Mouse (Mus musculus): ENCODE measurements around the gene Rpl11. TPM values are rescaled to one million over a fixed set of nuclear protein-coding genes. Genes with fewer than 3 reads are reported as not detected.
A peak's percentile ranks its signal among the peaks of the same experiment; 100 is the strongest.

The Rpl11 gene
- polyA plus RNA-seq, 1 experiment = 224 TPM

DNA sequence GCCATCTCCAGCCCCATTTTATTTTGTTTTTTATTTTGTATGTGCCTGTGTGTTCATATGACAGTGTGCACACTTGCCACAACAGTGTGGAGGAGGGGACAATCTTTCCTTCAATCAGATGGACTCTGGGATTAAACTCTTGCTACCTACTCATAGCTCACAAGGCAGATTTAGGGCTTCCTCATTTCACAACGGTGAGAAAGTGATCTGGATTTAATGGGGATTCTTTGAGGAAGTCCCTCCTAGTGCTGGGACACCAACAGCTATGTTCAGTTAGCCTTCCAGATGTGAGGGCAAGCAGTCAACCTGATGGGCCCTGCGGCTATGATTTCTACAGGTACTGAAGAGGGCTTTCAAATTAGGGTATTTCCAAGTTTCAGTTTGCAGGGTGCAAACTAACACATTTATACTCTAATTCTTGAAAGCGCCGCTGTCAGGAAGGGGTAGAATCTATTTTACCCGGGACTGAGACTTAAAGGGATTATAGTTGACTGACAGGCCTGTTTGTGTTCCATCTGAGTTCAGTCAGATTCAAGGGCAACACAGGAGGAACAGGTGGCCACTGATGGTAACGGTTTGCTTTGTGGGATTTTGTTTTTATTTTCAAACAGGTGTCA is 9.3 kb downstream of the Rpl11 start:
- H3K27me3 ChIP-seq (ENCODE audit: control insufficient read depth, insufficient read depth, low read length) = no peaks in the 10 kb centered on the region
- H3K27ac ChIP-seq (ENCODE audit: insufficient read depth, low read depth, low read length) = no peak overlapping the region
- no peaks in the 10 kb centered on the region for H3K4me1 ChIP-seq (ENCODE audit: control insufficient read depth, insufficient read depth, insufficient read length, low read length)
- no peak overlapping the region for H3K4me3 ChIP-seq (ENCODE audit: low read depth, low read length)
- no peak for TF ChIP-seq POLR2A (IDR thresholded peaks at IDR 0.05; ENCODE audit: low read depth, low read length)
- no peak for TF ChIP-seq CTCF (IDR thresholded peaks at IDR 0.05; ENCODE audit: extremely low read depth, insufficient read length, insufficient replicate concordance, low read depth, low read length)
- WGBS = 76% methylated on average over 6 of the region's 6 CpGs
- H3K36me3 ChIP-seq (ENCODE audit: control insufficient read depth, insufficient read depth, low read length) = peaks cover 14% of the 10 kb centered on the region

DNA sequence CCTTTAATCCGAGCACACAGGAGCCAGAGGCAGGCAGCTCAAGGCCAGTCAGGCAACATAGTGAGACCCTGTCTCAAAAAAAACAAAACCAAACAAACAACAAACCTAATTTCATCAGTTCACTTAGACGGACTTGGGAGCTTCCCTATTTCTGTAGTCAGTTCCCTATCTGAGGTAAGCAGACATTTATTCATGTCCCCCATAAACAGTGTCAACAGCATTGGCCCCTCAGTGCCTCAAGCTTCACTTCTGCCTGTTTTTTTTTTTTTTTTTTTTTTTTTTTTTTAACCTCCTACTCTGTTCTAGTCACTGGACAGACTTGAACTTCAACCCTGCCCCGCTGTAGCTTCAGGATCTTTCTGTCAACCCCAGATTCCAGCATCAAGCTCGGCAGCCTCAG is 18.1 kb downstream of the Rpl11 start:
- TF ChIP-seq CTCF (IDR thresholded peaks at IDR 0.05; ENCODE audit: extremely low read depth, insufficient read length, insufficient replicate concordance, low read depth, low read length) = no peak
- TF ChIP-seq POLR2A (IDR thresholded peaks at IDR 0.05; ENCODE audit: low read depth, low read length) = no peak
- Histone ChIP-seq H3K4me1 (ENCODE audit: control insufficient read depth, insufficient read depth, insufficient read length, low read length) (no peaks in the 10 kb centered on the region; the same call in none of the 2 replicates), H3K27ac (ENCODE audit: insufficient read depth, low read depth, low read length) (0 out of 2 replicates have a peak overlapping the region, but pooled peaks have one; percentile 43), H3K36me3 (ENCODE audit: control insufficient read depth, insufficient read depth, low read length) (no peaks in the 10 kb centered on the region), H3K4me3 (ENCODE audit: low read depth, low read length) (no peak overlapping the region), H3K27me3 (ENCODE audit: control insufficient read depth, insufficient read depth, low read length) (no peaks in the 10 kb centered on the region)
- WGBS = 52% methylated on average over 4 of the region's 4 CpGs

DNA sequence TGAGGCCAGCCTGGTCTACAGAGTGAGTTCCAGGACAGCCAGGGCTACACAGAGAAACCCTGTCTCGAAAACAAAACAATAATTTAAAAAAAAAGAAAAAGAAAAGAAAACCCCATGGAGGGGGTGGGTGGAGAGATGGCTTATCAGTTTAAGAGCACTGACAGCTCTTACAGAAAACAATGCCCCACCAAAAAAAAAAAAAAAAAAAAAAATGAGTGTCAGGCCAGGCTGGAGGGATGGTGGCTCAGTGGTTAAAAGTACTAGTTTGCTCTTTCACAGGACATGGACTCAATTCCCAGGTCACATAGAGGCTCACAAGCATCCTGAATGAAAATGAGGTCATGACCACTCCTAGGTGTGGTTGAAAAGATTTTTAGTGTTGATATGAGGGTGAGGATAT is 20.0 kb downstream of the Rpl11 start:
- 81% methylated on average over 1 of the region's 1 CpGs for WGBS
- Histone ChIP-seq H3K4me1 (ENCODE audit: control insufficient read depth, insufficient read depth, insufficient read length, low read length) (no peaks in the 10 kb centered on the region; the same call in none of the 2 replicates), H3K27me3 (ENCODE audit: control insufficient read depth, insufficient read depth, low read length) (no peaks in the 10 kb centered on the region), H3K4me3 (ENCODE audit: low read depth, low read length) (no peak overlapping the region), H3K27ac (ENCODE audit: insufficient read depth, low read depth, low read length) (no peak overlapping the region), H3K36me3 (ENCODE audit: control insufficient read depth, insufficient read depth, low read length) (no peaks in the 10 kb centered on the region)
- no peak for TF ChIP-seq POLR2A (IDR thresholded peaks at IDR 0.05; ENCODE audit: low read depth, low read length)
- no peak for TF ChIP-seq CTCF (IDR thresholded peaks at IDR 0.05; ENCODE audit: extremely low read depth, insufficient read length, insufficient replicate concordance, low read depth, low read length)

DNA sequence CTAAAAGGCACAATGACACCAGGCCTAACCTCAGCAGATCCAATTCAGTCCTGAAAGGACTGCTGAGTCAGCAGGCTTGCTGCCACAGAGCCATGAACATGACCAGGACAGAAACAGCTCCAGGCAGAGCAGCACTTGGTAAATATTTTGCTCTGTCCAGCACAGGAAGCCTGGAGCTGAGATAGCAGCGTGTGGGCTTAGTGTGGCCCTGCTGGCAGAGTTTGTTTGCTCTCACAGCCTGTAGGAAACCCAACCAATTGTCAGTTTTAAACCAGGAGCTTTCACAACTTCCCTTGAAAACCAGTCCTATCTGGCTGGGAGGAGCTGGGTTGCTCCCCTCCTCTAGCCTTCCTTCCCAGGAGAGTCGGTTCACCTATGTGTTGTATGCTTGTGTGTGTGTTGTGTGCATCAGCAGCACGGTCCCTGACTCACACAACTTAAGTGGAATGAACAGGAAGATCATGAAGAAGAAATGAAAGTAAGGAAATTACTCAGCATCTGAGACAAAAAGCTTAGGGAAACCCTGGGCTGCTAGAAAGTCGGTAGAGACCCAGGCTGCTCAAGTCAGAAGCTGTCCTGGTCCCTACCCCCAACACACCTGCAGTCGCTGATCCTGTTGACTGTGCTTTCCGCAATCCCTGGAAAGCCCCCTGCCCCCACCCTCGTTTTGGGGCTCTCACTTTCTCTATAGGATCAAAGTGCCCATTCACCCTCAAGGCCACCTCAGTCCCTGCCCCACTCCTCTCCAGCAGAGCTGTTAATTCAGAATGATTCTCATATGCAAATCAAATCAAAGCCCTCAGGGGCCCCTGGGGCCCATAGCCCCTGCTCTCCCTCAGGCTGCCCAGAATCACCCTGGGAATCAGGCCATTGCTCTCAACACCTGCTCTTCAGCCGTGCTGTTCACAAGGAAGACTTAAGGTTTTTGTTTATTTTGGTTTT is 22.0 kb downstream of the Rpl11 start:
- Histone ChIP-seq H3K27ac (ENCODE audit: insufficient read depth, low read depth, low read length) (peak overlapping the region; percentile 30), H3K36me3 (ENCODE audit: control insufficient read depth, insufficient read depth, low read length) (no peaks in the 10 kb centered on the region), H3K4me1 (ENCODE audit: control insufficient read depth, insufficient read depth, insufficient read length, low read length) (no peaks in the 10 kb centered on the region; the same call in none of the 2 replicates), H3K27me3 (ENCODE audit: control insufficient read depth, insufficient read depth, low read length) (no peaks in the 10 kb centered on the region), H3K4me3 (ENCODE audit: low read depth, low read length) (no peak overlapping the region)
- TF ChIP-seq CTCF (IDR thresholded peaks at IDR 0.05; ENCODE audit: extremely low read depth, insufficient read length, insufficient replicate concordance, low read depth, low read length) (no peak), POLR2A (IDR thresholded peaks at IDR 0.05; ENCODE audit: low read depth, low read length) (no peak)
- 13% methylated on average over 8 of the region's 8 CpGs for WGBS

GRCm38 (mm10) chr4:136028689-136029088 is 24.5 kb downstream of the Rpl11 start:
- Histone ChIP-seq H3K4me3 (ENCODE audit: low read depth, low read length) (no peak overlapping the region), H3K4me1 (ENCODE audit: control insufficient read depth, insufficient read depth, insufficient read length, low read length) (no peaks in the 10 kb centered on the region; the same call in 1 of the 2 replicates), H3K27ac (ENCODE audit: insufficient read depth, low read depth, low read length) (peak overlapping the region; percentile 46; the same call in 1 of the 2 replicates), H3K27me3 (ENCODE audit: control insufficient read depth, insufficient read depth, low read length) (no peaks in the 10 kb centered on the region), H3K36me3 (ENCODE audit: control insufficient read depth, insufficient read depth, low read length) (no peaks in the 10 kb centered on the region)
- WGBS = 68% methylated on average over 5 of the region's 5 CpGs
- TF ChIP-seq POLR2A (IDR thresholded peaks at IDR 0.05; ENCODE audit: low read depth, low read length) (no peak), CTCF (IDR thresholded peaks at IDR 0.05; ENCODE audit: extremely low read depth, insufficient read length, insufficient replicate concordance, low read depth, low read length) (no peak)

DNA sequence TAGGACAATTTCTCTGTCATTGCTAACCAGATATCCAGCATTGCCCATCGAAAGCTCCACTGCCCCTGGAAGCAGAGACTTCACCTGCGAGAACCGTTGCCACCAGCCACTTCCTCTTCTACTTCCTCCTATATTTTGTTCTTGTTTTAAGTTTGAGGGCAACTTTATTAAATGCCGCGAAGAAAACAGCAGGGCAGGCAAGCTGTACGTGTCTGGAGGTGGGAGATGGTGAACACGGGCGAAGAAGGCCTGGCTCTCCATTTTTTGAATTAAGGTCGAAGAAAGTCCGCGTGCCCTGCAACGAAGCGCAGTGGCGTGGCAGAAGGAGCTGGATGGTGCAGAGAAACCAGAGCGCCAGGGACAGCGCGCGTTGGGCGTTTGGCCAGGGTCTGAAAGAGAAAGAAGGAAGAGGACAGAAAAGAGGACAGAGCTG is 25.1 kb downstream of the Rpl11 start:
- WGBS = 78% methylated on average over 19 of the region's 19 CpGs
- Histone ChIP-seq H3K36me3 (ENCODE audit: control insufficient read depth, insufficient read depth, low read length) (no peaks in the 10 kb centered on the region), H3K27ac (ENCODE audit: insufficient read depth, low read depth, low read length) (peak overlapping the region; percentile 46)

More for the DNA sequence above, 25.1 kb downstream of the Rpl11 start:
- no peaks in the 10 kb centered on the region for H3K27me3 ChIP-seq (ENCODE audit: control insufficient read depth, insufficient read depth, low read length)
- TF ChIP-seq POLR2A (IDR thresholded peaks at IDR 0.05; ENCODE audit: low read depth, low read length) = no peak
- no peak for TF ChIP-seq CTCF (IDR thresholded peaks at IDR 0.05; ENCODE audit: extremely low read depth, insufficient read length, insufficient replicate concordance, low read depth, low read length)
- H3K4me1 ChIP-seq (ENCODE audit: control insufficient read depth, insufficient read depth, insufficient read length, low read length) = no peaks in the 10 kb centered on the region; the same call in 1 of the 2 replicates
- peak overlapping the region; percentile 34 for H3K4me3 ChIP-seq (ENCODE audit: low read depth, low read length)
